Comparison of ENCODE assay signal across 11 mouse cellular contexts in the genomic region with DNA sequence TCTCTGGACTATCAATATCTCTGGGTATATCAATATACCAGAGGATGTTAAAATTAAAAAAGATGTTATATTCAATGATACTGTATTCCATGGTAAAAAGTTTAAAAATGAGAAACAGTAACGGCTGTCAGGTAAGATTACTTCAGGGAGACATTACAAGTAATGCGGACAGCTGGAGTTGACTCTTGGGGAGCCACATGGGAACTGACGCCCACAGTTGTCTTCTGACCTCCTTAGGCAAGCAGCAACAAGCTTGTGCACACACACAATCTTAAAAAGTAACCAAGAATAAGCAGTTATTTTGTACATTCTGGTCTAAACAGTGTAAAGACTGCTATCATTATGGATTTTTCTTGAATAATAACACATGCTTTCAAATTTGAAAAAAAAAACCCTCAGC. TPM values are rescaled to one million over a fixed set of nuclear protein-coding genes. Genes with fewer than 3 reads are reported as not detected.
DNase-seq lines count a peak whose midpoint lies in the region; ATAC-seq and TF ChIP-seq lines count a peak whose summit lies in the region.
"Had no signal": no experiment of that assay in that cellular context is flagged by ENCODE, and none has a peak within 500 bp of the region (broad histone marks: within the 10 kb centered on the region; RNA-seq: fewer than 3 reads in every experiment).

No protein-coding gene starts in this region.

- no peaks in the 10 kb centered on the region for H3K27me3 ChIP-seq in kidney, embryonic 16.5 days (ENCODE audit: insufficient read depth, low read length)
- H3K27me3 ChIP-seq in G1E (ENCODE audit: insufficient read depth, low read length) = no peaks in the 10 kb centered on the region
- H3K27me3 ChIP-seq in limb, embryonic 14.5 days (ENCODE audit: control insufficient read depth, insufficient read depth, low read length) = no peaks in the 10 kb centered on the region

- WGBS in kidney, embryonic 16.5 days = 69% methylated on average over 3 of the region's 3 CpGs
- WGBS in limb, embryonic 14.5 days = 60% methylated on average over 3 of the region's 3 CpGs

- peak; percentile 89 for DNase-seq in heart, adult 11 months
- DNase-seq in heart, postnatal 14 days = no peak
- no peak for DNase-seq in kidney, adult 11 months
- DNase-seq in G1E (ENCODE audit: low spot score) = no peak
- no peak for DNase-seq in limb, embryonic 14.5 days (ENCODE audit: low spot score)
- DNase-seq in thymus, postnatal 4 days = no peak
- no peak for DNase-seq in thymus, postnatal 0 days (ENCODE audit: low spot score)
- DNase-seq: adrenal gland, postnatal 36 days; cerebellum, adult 18-20 months had no signal

- 0 out of 2 replicates have a peak overlapping the region, but pooled peaks have one; percentile 40 for H3K27ac ChIP-seq in kidney, embryonic 16.5 days (ENCODE audit: low read length)
- H3K27ac ChIP-seq in limb, embryonic 14.5 days (replicated peaks; ENCODE audit: low read depth, low read length) = no peak overlapping the region

- TF ChIP-seq POLR2A in limb, embryonic 14.5 days (IDR thresholded peaks at IDR 0.05; ENCODE audit: borderline replicate concordance, extremely low read depth, insufficient read depth, insufficient read length) = no peak

- H3K4me3 ChIP-seq in kidney, embryonic 16.5 days (ENCODE audit: low read length) = 0 out of 2 replicates have a peak overlapping the region, but pooled peaks have one; percentile 19
- H3K4me3 ChIP-seq in G1E (ENCODE audit: low read depth, low read length) = peak overlapping the region; percentile 97
- peak overlapping the region; percentile 70; the same call in 1 of the 2 replicates for H3K4me3 ChIP-seq in limb, embryonic 14.5 days (replicated peaks; ENCODE audit: low read length)

- H3K4me2 ChIP-seq in kidney, embryonic 16.5 days (replicated peaks; ENCODE audit: low read depth, low read length) = peak overlapping the region; percentile 64
- H3K4me2 ChIP-seq in limb, embryonic 14.5 days (replicated peaks; ENCODE audit: low read depth, low read length, severe bottlenecking) = peak overlapping the region; percentile 83; the same call in 1 of the 2 replicates

- intact Hi-C loops in heart, postnatal 14 days (cut with DNase I) = loop anchor here (2.0 to 5.0 kb wide), 3 partner anchors 37 to 54 kb away; no protein-coding TSS in a partner anchor

- peaks cover 41% of the 10 kb centered on the region for H3K4me1 ChIP-seq in kidney, embryonic 16.5 days (ENCODE audit: insufficient read depth, low read length)
- peaks cover 67% of the 10 kb centered on the region for H3K4me1 ChIP-seq in G1E (ENCODE audit: insufficient read depth, low read depth, low read length)
- peaks cover 39% of the 10 kb centered on the region for H3K4me1 ChIP-seq in limb, embryonic 14.5 days (ENCODE audit: control insufficient read depth, insufficient read depth, low read length)

- H3K9me3 ChIP-seq in kidney, embryonic 16.5 days (ENCODE audit: low read length) = no peaks in the 10 kb centered on the region
- H3K9me3 ChIP-seq in G1E (replicated peaks) = no peaks in the 10 kb centered on the region
- H3K9me3 ChIP-seq in limb, embryonic 14.5 days (ENCODE audit: control insufficient read depth, low read length) = no peaks in the 10 kb centered on the region

- no peak for ATAC-seq in kidney, embryonic 16.5 days (ENCODE audit: low FRiP score, low TSS enrichment)
- no peak for ATAC-seq in G1E (ENCODE audit: extremely low read depth, insufficient number of reproducible peaks, low FRiP score, poor library complexity, severe bottlenecking)
- no peak for ATAC-seq in limb, embryonic 14.5 days (ENCODE audit: low FRiP score, low read depth)
- ATAC-seq: forebrain, embryonic 16.5 days had no signal

- TF ChIP-seq CTCF in G1E (IDR thresholded peaks at IDR 0.05; ENCODE audit: low read depth, low read length) = no peak

- no peaks in the 10 kb centered on the region for H3K36me3 ChIP-seq in kidney, embryonic 16.5 days (ENCODE audit: insufficient read depth, low read length)
- peaks cover 24% of the 10 kb centered on the region for H3K36me3 ChIP-seq in G1E (replicated peaks)
- no peaks in the 10 kb centered on the region for H3K36me3 ChIP-seq in limb, embryonic 14.5 days (ENCODE audit: control insufficient read depth, insufficient read depth, low read length)

- H3K9ac ChIP-seq in kidney, embryonic 16.5 days (replicated peaks; ENCODE audit: low read length) = no peak overlapping the region
- no peak overlapping the region for H3K9ac ChIP-seq in limb, embryonic 14.5 days (ENCODE audit: low read depth, low read length, severe bottlenecking)

RNA-seq across cellular contexts. Expression of gene Cyth3, which starts 2.2 kb away (rescaled TPM):
- 10 to 100 TPM; 62.2 to 66.8 TPM for total RNA-seq in heart, postnatal 14 days (2021)
- polyA plus RNA-seq in kidney, embryonic 16.5 days (2015; fragmentation: Nextera tagmentation; extraction: Ambion mirVana) = 79.2 and 81.3 TPM in 2 replicates
- total RNA-seq in G1E (2014; fragmentation: Nextera tagmentation) (242 and 246 TPM in 2 replicates), G1E (2017) (174 and 191 TPM in 2 replicates)
- 70.4 and 76.3 TPM in 2 replicates for polyA plus RNA-seq in G1E (2012)
- polyA plus RNA-seq in limb, embryonic 14.5 days (2012; rRNA removed) = 50.6 and 52.9 TPM in 2 replicates
- 60.5 and 67.7 TPM in 2 replicates for polyA plus RNA-seq in limb, embryonic 14.5 days (2014; fragmentation: Nextera tagmentation; extraction: Ambion mirVana)
- polyA plus RNA-seq in thymus, postnatal 0 days (2015; fragmentation: Nextera tagmentation; extraction: Ambion mirVana) = 13.8 and 17.2 TPM in 2 replicates

Comparison
In these comparisons a context has a peak if more than half of its experiments do, and no peak if none do; other contexts are left out.
1. H3K4me3 ChIP-seq: peak in every context shown above with its lines; median percentile 97 in G1E; 70 in limb, embryonic 14.5 days; 19 in kidney, embryonic 16.5 days.